Mouse (Mus musculus) embryonic fibroblast, embryonic 13.5 days (primary cell): ENCODE data around the gene Cyp2c23.

Experiments
- CTCF ChIP-seq: IDR thresholded peaks from 2 replicates; pipeline ENCODE4 v1.5.1; 2011; ENCODE audit warnings: mild to moderate bottlenecking, control low read depth, low read length, moderate library complexity, borderline replicate concordance; ENCODE audit not compliant: insufficient read depth
- POLR2A ChIP-seq: IDR thresholded peaks from 2 replicates; pipeline ENCODE4 v1.6.1; 2011; ENCODE audit warnings: low read depth, mild to moderate bottlenecking, control low read depth, low read length, moderate library complexity

DNA sequence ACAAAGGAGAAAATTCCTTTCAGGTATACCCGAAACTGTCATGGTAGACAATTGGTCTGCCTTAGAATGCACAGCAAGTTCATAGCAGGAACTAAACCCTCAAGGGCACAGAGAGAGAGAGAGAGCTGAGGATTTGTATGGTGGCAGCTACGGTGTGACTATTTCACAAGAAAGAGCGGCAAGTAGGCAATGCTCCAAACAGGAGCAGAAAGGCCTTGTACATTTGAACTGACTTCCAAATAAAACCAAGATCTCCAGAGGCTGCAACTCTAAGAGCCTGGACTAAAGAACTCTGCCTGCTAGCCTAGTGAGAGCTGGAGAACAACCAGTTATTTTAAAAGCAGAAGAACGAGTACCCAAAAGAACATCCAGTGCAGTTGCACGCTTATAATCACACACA, 13.1 kb upstream of the Cyp2c23 start:
- TF ChIP-seq CTCF (no peak), POLR2A (no peak)
